Mouse (Mus musculus): ENCODE results near the gene Metap1d.
A peak's percentile ranks its signal among the peaks of the same experiment; 100 is the strongest.

Metap1d gene

DNA sequence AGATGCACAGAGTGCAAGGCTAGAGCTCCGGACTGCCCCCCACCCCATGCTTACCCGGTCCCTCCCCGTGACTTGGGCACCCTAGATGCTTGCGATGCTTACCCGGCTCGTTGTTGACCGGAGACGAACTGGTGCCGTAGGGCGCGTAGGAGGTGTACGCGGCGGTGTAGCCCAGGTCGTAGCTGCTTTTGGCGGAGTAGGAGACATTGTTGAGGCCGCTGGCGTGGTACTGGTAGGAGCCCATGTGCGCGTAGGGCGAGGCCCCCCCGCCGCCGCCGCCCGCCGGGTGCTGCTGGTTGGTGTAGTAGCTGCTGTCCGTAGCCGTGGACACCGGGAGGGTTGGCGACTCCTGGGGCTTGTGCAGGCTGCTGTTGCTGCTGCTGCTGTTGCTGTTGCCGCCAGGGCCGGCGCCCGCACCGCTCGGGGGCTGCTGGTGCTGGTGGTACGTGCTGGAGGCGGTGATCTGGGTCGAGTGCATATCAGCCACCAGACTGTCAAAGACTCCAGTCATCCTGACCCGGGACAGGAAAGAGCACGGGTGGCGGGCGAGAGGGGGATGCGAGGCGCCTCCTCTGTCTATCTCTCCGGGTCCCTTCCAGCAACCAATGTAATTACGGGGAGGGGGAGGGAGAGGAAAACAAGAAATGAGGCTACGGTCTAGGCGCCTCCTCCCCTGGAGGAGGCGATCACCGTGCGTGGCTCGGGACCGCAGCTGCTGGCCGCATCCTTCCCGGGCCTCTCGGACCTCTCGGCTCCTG lies 93.0 kb downstream of the Metap1d start:
- DNase-seq, result peak; percentile 42

DNA sequence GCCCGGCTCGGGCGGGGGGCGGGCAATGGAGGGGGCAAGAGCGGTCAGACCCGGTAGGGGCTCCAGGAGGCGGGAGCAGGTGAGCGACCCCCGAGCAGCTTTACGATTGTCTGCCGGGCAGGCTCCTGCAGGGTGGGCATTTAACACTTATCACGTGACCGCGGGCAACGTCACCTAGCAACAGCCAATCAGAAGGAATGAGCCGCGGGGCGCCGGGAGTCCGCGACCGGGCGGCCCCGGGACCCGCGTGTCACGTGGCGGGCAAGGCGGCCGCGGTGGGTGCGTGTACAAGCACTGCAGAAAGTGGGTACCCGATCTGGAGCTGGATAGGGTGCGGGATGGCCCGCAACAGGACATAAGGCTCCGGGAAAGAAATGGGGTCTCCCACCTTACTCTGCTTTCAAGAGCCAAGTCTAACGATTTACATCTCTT lies 93.6 kb downstream of the Metap1d start, which contains the start of gene Dlx2:
Gene Dlx2, minus strand, starts transcription at position 115 of the 432 bp plus-strand sequence.
- peak; percentile 60 for DNase-seq

DNA sequence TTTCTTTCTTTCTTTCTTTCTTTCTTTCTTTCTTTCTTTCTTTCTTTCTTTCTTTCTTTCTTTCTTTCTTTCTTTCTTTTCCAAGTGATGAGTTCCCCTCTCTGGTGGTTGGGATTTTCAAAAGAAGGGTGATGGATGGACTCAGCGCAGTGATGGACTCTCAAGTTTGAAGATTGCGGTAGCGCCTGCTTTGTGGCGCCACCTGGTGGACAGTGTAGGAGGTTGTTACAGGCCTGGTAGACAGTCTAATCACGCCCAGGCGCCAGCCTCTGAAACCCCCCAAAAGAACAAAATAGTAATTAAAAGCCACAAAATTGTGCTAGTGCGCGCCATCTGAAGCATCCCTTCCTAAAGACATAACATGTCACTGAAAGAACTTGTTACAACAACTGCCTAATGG lies 94.8 kb downstream of the Metap1d start:
- peak; percentile 80 for DNase-seq

DNA sequence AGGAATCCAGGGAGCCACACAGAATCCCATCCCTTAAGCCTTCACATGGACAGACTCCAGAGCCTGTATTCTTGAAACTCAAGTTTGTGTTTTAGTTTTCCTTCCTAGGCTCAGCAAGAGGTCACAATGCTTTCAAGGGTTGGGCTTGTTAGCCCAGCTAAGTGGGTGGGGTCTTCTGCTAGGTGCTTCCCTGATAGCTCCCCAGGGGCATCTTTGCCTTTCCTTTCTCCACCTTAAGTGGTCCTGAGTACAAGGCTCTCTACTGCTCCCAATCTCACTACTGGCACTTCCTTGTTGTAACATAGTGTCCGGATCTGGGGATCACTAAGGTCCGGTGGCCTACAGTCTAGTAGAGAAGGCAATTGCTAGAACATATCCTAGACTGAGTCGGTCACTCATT lies 97.3 kb downstream of the Metap1d start:
- DNase-seq, result no peak

DNA sequence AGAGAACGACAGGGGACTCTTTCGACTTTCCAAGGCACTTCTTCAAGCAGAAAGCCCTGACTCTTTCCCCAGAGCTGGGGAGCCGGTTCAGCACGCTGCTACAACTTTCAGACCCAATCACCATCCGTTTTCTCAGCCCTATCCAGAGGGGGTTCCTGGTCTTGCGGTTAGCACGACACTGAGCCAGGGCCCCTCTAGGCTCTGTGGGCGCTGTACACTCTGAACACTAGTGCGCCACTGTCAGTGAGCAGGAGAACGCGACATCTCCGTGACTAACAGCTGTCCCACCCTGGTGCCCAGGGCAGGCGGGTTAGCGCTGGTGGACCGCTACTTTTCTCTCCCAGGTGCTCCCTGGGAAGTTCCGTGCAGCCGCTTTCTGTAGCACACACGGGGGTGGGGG lies 98.6 kb downstream of the Metap1d start:
- no peak for DNase-seq

DNA sequence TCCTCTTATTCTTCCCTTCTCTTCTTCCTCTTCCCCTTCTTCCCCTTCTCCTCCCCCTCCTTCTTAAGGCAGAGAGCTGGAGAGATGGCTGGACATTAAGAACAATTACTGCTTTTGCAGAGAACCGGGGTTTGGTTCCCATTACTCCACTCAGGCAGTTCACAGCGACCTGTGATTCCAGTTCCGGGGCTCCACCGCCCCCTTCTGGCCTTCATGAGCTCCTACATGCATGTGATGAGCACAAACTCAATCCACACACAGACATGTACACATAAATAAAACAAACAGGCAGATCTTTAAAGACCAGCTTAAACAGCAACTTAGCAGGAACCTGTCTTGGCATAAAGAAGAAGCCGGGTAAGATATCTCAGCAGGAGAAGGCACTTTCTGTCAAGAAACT lies 103.0 kb downstream of the Metap1d start:
- no peak for DNase-seq

DNA sequence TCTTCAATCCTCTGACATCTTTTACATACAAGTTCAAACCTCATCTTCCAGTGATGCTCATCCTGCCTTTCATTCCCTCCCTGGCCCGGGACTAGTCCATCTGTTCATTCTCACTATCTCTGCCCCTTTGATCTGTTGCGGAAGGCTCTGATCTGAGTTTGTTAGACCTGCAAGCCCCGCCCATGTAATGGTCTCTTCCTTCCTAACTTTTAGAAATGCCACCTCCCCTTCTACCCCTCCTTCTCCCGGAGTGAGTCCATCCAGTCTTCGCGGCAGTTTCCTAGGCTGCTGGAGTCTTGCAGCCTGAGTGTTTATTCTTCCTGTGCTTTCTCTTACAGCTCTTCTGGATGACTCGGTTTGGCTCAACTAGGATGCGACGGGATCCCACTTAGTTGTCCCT lies 113.4 kb downstream of the Metap1d start:
- no peak for DNase-seq

DNA sequence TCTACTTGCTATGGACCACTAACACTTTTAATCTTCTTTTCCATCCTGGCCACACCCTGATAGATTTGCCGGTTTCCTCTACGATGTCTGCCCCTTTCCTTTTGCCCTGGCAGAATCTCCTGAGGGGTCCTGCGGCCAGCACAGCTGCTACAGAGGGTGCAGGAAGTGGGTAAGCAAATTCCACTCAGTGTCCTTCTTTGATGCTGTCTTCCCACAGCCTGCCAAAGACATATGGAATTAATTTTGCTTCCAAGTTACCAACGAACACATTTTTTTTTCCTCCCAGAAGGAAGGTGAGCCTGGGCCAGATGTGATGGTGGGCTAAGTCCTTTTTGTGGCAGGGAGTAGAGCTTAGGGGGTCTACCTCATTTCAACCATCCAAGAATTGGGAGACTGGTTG lies 120.7 kb downstream of the Metap1d start:
- DNase-seq, result no peak
